Mouse (Mus musculus) brown adipose tissue, adult 24 weeks (tissue): ENCODE results near the gene Pknox2. TPM values are rescaled to one million over a fixed set of nuclear protein-coding genes. Genes with fewer than 3 reads are reported as not detected.
A peak's percentile ranks its signal among the peaks of the same experiment; 100 is the strongest.

ENCODE experiments used
- H3K27ac ChIP-seq: fragments of 200-500 bp; replicated peaks from 2 replicates; pipeline ENCODE4 v1.5.1; 2012; ENCODE audit warnings: low read depth, mild to moderate bottlenecking, low read length
- H3K4me1 ChIP-seq: fragments of 200-500 bp; 2 replicates; pipeline ENCODE4 v1.6.1; 2012; ENCODE audit warnings: low read length, mixed read lengths; ENCODE audit not compliant: control insufficient read depth, insufficient read depth, insufficient read length
- H3K4me3 ChIP-seq: fragments of 200-500 bp; 2 replicates; pipeline ENCODE4 v1.5.1; 2012; ENCODE audit warnings: low read depth, mild to moderate bottlenecking, low read length, moderate library complexity; ENCODE audit not compliant: insufficient read depth
- polyA plus RNA-seq: library from polyadenylated mRNA; stranded (reverse); fragments of >200 nt; gene quantifications from 2 replicates; pipeline ENCODE4 v1.2.4, GENCODE M21; 2012; ENCODE audit not compliant: missing spikeins, insufficient read depth, insufficient read length

Pknox2 gene
- polyA plus RNA-seq = 0.92 and 1.7 TPM in 2 replicates

DNA sequence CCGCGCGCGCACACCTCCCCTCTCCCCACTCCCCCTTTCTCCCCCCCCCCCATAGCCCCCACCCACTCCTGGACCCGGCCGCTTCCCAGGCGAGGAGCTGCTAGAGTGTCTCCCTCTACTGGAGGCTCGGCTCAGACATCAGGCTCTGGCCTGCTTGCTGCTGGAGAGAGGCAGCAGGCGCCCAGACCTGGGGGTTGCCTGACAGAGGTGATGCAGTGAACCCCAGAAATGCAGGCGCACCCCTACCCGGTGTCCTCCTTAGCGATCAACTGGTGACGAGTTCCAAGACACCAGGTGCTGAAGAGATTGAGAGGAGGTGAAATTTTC is at the start of gene Pknox2:
Gene Pknox2, minus strand, starts transcription at position 49 of the 327 bp plus-strand sequence.
- Histone ChIP-seq H3K4me3 (peak within 1 kb of the TSS; percentile 55), H3K27ac (0 out of 2 replicates have a peak within 1 kb of the TSS, but pooled peaks have one; percentile 18), H3K4me1 (no peaks in the 10 kb centered on the region)

DNA sequence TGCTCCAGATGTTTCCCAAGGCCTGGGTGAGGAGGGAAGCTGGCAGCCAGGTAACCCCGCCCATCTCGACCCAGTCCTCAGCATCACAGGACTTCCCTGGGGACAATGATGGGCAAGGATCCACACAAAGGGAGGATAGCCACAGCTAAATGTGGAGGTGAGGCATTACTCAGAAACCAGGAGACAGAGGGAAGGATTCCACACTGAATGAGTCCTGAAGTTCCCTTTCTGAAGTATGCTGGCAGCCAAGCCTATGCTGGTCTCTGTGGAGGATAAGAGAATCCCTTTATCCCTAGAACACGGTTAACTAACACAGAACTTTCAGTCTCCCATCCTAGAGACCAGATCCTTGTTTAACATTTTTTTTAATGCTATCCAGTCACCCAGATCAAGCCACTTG is 40.8 kb upstream of the Pknox2 start:
- H3K4me3 ChIP-seq = no peak overlapping the region
- H3K4me1 ChIP-seq = no peaks in the 10 kb centered on the region
- H3K27ac ChIP-seq = no peak overlapping the region

DNA sequence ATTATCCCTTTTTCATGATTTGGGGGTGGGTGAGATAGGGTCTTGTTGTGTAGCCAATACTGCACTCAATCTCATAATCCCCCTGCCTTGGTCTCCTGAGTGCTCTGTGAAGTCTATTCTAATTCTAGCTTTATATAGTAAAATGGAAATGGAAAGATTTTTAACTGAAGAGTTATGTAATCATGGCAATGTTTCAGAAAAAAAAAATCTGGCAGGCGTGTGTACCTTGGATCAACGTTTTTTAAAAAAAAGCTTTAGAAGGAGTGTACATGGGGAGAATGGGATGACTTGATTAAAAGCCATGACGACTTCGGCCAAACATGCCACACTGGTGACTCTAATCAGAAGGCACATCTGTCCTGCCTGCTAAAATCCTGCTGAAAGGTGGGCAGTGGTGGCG is 40.2 kb upstream of the Pknox2 start:
- Histone ChIP-seq H3K27ac (no peak overlapping the region), H3K4me3 (no peak overlapping the region), H3K4me1 (no peaks in the 10 kb centered on the region)

DNA sequence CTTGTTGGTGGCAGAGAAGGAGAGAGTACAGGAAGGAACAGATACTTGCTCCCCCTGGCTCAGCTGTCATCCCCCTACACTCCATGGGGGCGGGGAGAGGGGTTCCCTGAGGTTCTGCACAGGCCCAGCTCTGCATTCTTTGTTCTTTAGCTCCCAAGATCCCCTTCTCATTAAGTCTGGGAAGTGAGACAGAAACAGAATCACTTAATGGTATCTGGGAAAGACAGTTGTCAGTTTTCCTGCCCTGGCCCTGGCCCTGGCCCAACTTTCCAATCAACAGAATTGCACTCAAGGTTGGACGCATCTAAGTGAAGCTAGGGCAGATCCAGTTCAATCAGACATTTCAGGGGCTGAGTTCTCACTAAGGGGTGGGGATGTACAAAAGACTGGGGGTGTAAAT is 36.0 kb upstream of the Pknox2 start:
- Histone ChIP-seq H3K4me3 (no peak overlapping the region), H3K27ac (no peak overlapping the region), H3K4me1 (no peaks in the 10 kb centered on the region)

DNA sequence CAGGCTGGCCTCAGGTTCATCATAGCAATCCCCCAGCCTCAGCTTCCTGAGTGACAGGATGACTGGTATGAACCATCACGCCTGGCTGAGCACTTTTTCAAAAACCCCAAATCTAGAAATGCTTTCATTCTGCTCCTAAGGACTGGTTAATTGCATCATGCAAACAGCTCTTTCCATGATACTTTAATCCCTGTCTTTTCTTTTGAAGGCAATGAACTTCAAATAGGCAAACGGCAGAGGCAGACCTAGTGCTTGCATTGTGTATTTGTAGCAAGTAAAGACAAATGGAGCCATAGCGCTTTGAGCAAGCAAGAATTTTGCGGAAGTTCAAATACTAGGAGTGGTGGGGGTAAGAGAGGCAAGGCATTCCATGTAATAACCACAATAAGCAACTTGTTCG is 34.4 kb upstream of the Pknox2 start:
- no peak overlapping the region for H3K4me3 ChIP-seq
- H3K4me1 ChIP-seq = no peaks in the 10 kb centered on the region

DNA sequence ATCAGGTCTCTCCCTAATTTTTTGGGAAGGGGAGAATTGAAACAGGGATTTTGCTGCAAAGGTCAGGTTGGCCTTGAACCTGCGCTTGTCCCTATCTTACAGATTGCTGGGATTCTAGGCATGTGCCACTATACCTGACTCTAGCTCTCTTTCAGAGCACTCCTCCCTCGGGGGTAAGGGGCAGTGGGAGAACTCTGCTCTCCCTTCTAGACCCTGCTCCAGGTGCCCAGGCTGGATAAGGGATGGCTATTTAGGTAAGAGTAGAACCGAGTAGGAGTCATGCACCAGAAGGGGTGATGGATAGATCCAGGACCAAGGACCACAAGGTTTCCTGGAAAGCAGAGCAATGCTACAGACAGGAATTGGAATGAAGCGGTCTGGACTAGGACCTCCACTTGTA is 32.4 kb upstream of the Pknox2 start:
- no peak overlapping the region for H3K4me3 ChIP-seq
- H3K4me1 ChIP-seq = no peaks in the 10 kb centered on the region
- H3K27ac ChIP-seq = no peak overlapping the region

More for the DNA sequence above, 34.4 kb upstream of the Pknox2 start:
- no peak overlapping the region for H3K27ac ChIP-seq

DNA sequence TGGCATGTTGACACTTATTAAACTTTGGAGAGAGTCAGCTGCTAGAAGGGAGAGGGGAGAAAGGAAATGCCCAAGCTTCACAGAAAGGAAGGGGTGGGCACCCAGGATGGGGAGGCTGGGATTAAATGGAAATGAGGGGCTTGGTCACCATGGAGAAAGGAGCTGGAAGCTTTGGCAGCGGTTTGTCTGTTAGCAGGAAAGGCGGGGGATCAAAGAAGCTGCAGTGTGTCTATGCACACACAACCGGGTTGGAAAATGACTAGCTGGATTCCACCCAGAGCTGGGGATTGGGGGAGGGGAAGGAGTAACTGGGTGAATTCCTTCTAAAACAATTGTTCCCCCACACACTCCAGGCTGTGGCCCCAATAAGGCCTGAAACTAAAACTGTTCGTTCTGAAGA is 31.7 kb upstream of the Pknox2 start:
- no peaks in the 10 kb centered on the region for H3K4me1 ChIP-seq
- H3K4me3 ChIP-seq = no peak overlapping the region
- no peak overlapping the region for H3K27ac ChIP-seq

DNA sequence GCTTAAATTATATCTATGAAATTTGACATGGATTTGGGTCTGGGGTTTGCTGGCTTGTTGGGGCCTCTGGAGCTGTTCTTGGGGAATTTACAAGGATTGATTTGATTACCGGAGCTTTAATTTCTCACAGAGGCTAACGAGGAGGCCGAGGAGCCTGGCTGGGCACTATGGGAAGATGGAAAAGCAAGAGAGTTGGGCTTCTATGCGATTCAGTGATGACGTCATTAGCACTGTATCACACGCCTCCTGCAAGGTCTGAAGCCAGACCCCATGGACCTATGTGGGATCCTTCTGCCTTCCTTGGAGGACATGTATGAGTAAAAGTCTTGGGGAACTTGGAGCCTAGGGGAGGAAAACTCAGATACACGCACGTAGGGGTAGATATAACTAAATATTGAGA is 30.3 kb upstream of the Pknox2 start:
- no peaks in the 10 kb centered on the region for H3K4me1 ChIP-seq
- H3K4me3 ChIP-seq = no peak overlapping the region

DNA sequence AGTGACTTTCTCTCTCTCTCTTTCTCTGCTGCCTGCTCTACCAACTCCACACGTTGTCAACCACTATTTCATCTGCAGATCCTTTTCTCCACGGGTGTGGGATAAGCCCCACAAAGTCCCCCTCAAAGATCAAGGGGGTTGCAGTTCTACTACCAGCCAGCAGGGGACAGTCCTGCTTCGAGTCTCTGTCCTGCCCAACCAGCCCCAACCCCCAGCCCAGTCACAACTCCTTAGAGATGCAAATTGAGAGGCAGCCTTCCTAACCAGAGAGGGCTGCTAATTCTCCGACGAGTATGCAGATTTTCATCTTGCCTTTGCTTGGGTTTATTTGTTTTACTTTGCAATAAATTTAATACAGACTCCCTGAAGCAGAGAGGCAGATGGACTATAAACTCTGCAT is 29.9 kb upstream of the Pknox2 start:
- Histone ChIP-seq H3K4me1 (no peaks in the 10 kb centered on the region), H3K4me3 (no peak overlapping the region), H3K27ac (no peak overlapping the region)

More for the DNA sequence above, 30.3 kb upstream of the Pknox2 start:
- H3K27ac ChIP-seq = no peak overlapping the region

DNA sequence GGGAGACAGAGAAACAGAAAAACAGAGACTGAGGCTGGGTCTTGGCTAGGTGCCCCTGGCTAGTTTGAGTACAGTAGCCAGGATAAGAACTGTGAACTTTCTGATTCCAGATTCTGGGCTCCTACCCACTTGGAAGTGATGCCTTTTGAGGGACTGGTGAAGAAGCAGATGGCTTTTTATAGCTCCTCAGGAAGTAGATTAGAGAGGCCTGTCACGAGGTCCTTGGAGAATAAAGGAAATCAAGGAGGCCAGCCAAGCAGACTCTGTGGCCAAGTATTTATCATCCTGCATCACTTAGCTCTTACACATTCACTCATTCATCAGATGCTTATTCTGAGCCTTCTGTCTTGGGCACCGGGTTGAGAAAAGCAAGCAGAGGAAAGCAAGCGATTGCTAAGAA is 28.8 kb upstream of the Pknox2 start:
- Histone ChIP-seq H3K4me1 (no peaks in the 10 kb centered on the region), H3K4me3 (no peak overlapping the region), H3K27ac (no peak overlapping the region)

DNA sequence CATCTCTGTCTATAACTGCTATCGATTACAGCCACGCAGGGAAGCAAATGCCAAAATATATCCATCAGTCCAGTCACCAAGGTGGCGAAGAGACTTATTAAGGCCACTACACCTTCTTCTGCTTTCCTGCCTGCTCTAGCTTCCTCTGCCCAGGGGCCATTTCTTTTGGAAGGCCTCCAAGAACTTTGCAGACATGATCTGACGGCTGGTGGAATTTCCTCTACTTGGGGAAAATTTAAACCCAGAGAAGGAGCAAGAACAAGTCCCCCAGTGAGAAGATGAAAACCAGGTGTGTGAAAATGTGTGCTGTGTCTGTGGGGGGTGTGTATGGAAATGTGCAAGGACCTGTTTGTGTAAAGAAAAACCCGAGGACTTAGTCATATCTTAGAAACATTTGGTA is 26.2 kb upstream of the Pknox2 start:
- no peak overlapping the region for H3K4me3 ChIP-seq

DNA sequence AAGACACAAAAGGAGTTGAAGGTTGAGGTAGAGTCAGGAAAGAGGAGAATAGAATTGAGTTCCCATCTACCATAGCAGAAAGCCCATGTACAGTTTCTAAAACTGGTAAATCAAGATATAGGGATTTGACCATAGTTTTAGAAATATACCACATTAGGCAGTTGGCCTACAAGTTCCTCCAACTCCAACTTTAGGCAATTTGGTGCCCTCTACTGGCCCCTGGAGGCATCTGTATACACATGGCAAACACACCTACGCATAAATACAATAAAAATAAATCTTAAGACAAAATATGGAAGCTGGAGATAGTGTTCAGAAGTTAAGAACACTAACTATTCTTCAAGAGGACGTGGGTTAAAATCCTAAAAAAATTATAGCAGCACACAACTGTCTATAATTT is 19.7 kb upstream of the Pknox2 start:
- Histone ChIP-seq H3K27ac (no peak overlapping the region), H3K4me1 (no peaks in the 10 kb centered on the region), H3K4me3 (no peak overlapping the region)

More for the DNA sequence above, 26.2 kb upstream of the Pknox2 start:
- H3K27ac ChIP-seq = no peak overlapping the region
- H3K4me1 ChIP-seq = no peaks in the 10 kb centered on the region

DNA sequence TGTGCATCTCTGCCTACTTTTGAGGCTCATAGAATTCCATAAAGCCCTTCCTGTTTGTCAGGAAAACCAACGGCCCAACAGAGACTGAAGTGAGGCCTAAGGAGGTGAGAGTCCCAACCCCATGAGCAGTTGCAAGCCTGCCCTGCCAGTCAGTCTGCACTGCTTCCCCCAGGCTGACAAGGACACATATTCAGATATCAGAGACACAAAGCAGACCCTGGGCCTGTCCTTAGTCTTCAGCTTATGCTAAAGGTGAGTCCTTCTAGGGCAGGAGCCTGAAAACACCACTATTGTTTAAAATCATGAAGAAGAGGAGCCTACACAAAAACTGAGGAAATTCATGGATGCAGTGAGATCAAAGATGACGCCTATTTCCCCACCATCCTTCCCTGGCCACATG is 13.5 kb upstream of the Pknox2 start:
- Histone ChIP-seq H3K4me3 (no peak overlapping the region), H3K27ac (no peak overlapping the region), H3K4me1 (no peaks in the 10 kb centered on the region)

DNA sequence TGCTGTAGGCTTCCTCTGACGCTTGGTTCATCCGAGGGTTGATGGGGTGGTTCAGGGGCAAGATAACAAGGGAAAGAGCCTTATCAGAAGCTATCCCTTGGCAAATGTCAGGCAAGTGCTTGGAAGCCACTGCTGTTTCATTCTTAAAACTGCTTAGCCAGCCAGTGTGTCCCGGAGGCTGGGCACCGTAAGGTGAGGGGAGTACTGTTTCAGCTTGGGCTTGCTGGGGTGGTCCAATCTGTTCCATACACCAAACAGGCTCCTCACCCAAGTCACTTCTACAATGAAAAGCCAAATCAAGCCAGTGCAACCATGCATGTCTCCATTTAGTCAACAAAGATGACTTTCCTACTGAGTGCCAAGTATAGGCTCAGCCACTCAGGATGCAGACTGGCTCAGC is 679 bp upstream of the Pknox2 start:
- Histone ChIP-seq H3K4me3 (no peak overlapping the region), H3K4me1 (no peaks in the 10 kb centered on the region), H3K27ac (no peak overlapping the region)

DNA sequence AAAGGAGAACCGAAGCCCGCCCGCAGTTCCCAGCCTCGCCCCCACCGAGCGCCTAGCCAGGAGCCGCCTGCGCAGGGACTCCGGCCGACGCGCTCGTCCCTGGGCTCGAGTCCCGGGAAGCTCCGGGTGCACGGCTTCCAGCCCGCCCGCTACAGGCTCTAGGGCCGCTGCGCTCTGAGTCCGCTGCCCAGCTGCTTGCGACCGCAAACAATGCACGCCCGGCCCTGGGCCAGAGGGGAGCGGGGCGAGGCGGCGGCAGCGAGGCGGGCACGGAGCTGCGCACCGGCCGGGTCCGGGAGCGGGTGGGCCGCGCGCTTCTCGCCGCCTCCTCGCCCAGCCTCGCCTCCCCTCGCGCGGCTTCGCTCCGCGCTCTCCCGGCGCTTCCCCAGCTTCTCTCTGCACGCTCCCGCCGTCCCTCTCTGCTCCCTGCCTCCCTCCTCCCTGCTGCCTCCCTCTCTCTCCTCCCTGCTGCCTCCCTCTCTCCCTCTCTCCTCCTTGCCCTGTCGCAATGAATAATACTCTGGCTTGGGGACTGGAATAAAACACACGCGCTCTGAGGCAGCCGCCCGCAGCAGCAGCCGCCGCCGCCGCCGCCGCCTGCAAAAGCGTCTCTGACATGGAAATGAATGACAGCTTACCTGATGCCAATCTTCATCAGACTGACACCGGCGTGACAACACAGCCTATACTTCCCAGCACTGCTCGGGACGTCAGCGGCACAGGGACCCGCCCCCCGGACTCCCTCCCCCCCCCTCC is 426 bp downstream of the Pknox2 start:
- Histone ChIP-seq H3K4me1 (no peaks in the 10 kb centered on the region), H3K4me3 (peak overlapping the region; percentile 55), H3K27ac (0 out of 2 replicates have a peak overlapping the region, but pooled peaks have one; percentile 18)

DNA sequence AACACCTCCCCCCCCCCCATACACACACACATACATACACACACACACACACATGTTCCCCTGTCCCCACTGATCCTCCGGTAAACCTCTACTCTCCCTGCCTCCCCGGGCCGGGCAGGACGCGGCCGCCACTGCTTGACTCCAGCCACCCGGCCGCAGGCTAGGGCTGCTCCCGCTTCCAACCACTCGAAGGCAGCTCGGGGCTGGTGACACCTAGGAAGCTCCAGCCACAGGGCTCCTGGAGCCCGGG is 929 bp downstream of the Pknox2 start:
- H3K27ac ChIP-seq = 0 out of 2 replicates have a peak overlapping the region, but pooled peaks have one; percentile 18
- H3K4me1 ChIP-seq = no peaks in the 10 kb centered on the region
- peak overlapping the region; percentile 55 for H3K4me3 ChIP-seq
